Comparison of ENCODE assay signal across 9 mouse cellular contexts in the genomic region with DNA sequence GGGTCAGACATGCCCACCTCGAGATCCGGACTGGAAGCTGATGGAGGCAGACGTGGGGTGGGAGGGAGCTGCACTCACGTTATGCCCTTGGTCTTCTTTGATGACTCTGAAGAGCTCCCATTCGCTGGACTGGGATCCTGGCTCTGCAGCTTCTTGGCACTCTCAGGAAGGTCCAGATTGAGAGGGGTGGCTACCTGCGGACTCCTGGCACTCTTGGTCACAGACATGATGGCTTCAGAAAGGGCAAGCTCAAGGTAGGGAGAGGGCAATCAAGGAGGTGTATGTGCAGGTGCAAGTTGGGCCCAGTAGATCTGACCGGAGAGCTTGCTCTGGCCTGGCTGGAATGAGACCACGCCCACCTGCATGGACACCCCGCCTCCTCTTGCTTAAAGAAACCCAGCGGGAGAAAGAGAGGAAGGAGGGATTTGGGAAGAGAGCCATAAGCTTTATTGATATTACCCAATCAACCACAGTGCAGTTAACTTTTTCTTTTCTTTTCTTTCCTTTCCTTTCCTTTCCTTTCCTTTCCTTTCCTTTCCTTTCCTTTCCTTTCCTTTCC. TPM values are rescaled to one million over a fixed set of nuclear protein-coding genes. Genes with fewer than 3 reads are reported as not detected.
DNase-seq lines count a peak whose midpoint lies in the region; ATAC-seq lines count a peak whose summit lies in the region.
"Had no signal": no experiment of that assay in that cellular context is flagged by ENCODE, and none has a peak within 500 bp of the region (broad histone marks: within the 10 kb centered on the region; RNA-seq: fewer than 3 reads in every experiment).

A gene (minus strand): TSS at position 345 of the 559 bp plus-strand sequence.

- 0 out of 2 replicates have a peak within 1 kb of the TSS, but pooled peaks have one; percentile 4 for H3K4me3 ChIP-seq in heart, embryonic 10.5 days
- no peak within 1 kb of the TSS for H3K4me3 ChIP-seq in heart, embryonic 12.5 days
- peak within 1 kb of the TSS; percentile 22 for H3K4me3 ChIP-seq in heart, embryonic 13.5 days
- H3K4me3 ChIP-seq in lung, embryonic 16.5 days (ENCODE audit: low read length) = no peak within 1 kb of the TSS

- ATAC-seq in heart, embryonic 12.5 days (ENCODE audit: insufficient number of reproducible peaks, low FRiP score) = no peak
- no peak; the same call in 1 of the 2 replicates for ATAC-seq in heart, embryonic 13.5 days (ENCODE audit: extremely low read depth, insufficient number of reproducible peaks, low FRiP score, low TSS enrichment)
- ATAC-seq in lung, embryonic 16.5 days (ENCODE audit: low read depth) = peak; percentile 18; the same call in 1 of the 2 replicates
- ATAC-seq: hindbrain, embryonic 16.5 days had no signal

- H3K4me1 ChIP-seq in heart, embryonic 10.5 days = peaks cover 33% of the 10 kb centered on the region
- H3K4me1 ChIP-seq in heart, embryonic 12.5 days (replicated peaks) = peaks cover 16% of the 10 kb centered on the region
- H3K4me1 ChIP-seq in heart, embryonic 13.5 days = peaks cover 19% of the 10 kb centered on the region
- H3K4me1 ChIP-seq in lung, embryonic 16.5 days (replicated peaks; ENCODE audit: control insufficient read depth, insufficient read depth, low read length) = peaks cover 3% of the 10 kb centered on the region; the same call in 1 of the 2 replicates

- no peaks in the 10 kb centered on the region for H3K9me3 ChIP-seq in heart, embryonic 10.5 days
- no peaks in the 10 kb centered on the region for H3K9me3 ChIP-seq in heart, embryonic 12.5 days (replicated peaks)
- no peaks in the 10 kb centered on the region for H3K9me3 ChIP-seq in heart, embryonic 13.5 days
- H3K9me3 ChIP-seq in lung, embryonic 16.5 days (ENCODE audit: control insufficient read depth, low read length) = no peaks in the 10 kb centered on the region

- no peak within 1 kb of the TSS for H3K9ac ChIP-seq in heart, embryonic 12.5 days
- no peak within 1 kb of the TSS for H3K9ac ChIP-seq in heart, embryonic 13.5 days
- no peak within 1 kb of the TSS for H3K9ac ChIP-seq in lung, embryonic 16.5 days (ENCODE audit: low read length)

- no peak within 1 kb of the TSS for H3K27ac ChIP-seq in heart, embryonic 10.5 days
- no peak within 1 kb of the TSS for H3K27ac ChIP-seq in heart, embryonic 12.5 days (ENCODE audit: poor library complexity, severe bottlenecking)
- H3K27ac ChIP-seq in heart, embryonic 13.5 days (replicated peaks) = no peak within 1 kb of the TSS
- peak within 1 kb of the TSS; percentile 66 for H3K27ac ChIP-seq in lung, embryonic 16.5 days (ENCODE audit: low read length)

- H3K36me3 ChIP-seq in heart, embryonic 10.5 days = no peaks in the 10 kb centered on the region
- no peaks in the 10 kb centered on the region for H3K36me3 ChIP-seq in heart, embryonic 12.5 days
- H3K36me3 ChIP-seq in heart, embryonic 13.5 days = no peaks in the 10 kb centered on the region
- no peaks in the 10 kb centered on the region for H3K36me3 ChIP-seq in lung, embryonic 16.5 days (ENCODE audit: control insufficient read depth, insufficient read depth, low read length)

- 29% methylated on average over 10 of the region's 10 CpGs for WGBS in heart, embryonic 10.5 days
- WGBS in heart, embryonic 12.5 days = 32% methylated on average over 10 of the region's 10 CpGs
- whole genome bisulfite sequencing in heart, embryonic 13.5 days = 41% methylated on average over 10 of the region's 10 CpGs
- 26% methylated on average over 10 of the region's 10 CpGs for WGBS in lung, embryonic 16.5 days

- H3K27me3 ChIP-seq in heart, embryonic 10.5 days (ENCODE audit: insufficient read depth, poor library complexity, severe bottlenecking) = 0 out of 2 replicates have a peak, but pooled peaks cover 12% of the 10 kb centered on the region
- no peaks in the 10 kb centered on the region for H3K27me3 ChIP-seq in heart, embryonic 12.5 days (replicated peaks)
- H3K27me3 ChIP-seq in heart, embryonic 13.5 days (replicated peaks) = no peaks in the 10 kb centered on the region
- no peaks in the 10 kb centered on the region for H3K27me3 ChIP-seq in lung, embryonic 16.5 days (ENCODE audit: control insufficient read depth, insufficient read depth, low read depth, low read length)

- no peak within 1 kb of the TSS for H3K4me2 ChIP-seq in heart, embryonic 12.5 days
- H3K4me2 ChIP-seq in heart, embryonic 13.5 days = peak within 1 kb of the TSS; percentile 34
- peak within 1 kb of the TSS; percentile 15; the same call in 1 of the 2 replicates for H3K4me2 ChIP-seq in lung, embryonic 16.5 days (ENCODE audit: low read depth, low read length)

- DNase-seq in heart, embryonic 10.5 days (ENCODE audit: low spot score) = no peak
- DNase-seq in adrenal gland, adult 8-10 months = no peak
- DNase-seq in testis, postnatal 14 days (ENCODE audit: low spot score) = no peak
- DNase-seq in right cerebral cortex, postnatal 25 days = no peak
- DNase-seq in Muller cell, postnatal 12 days (ENCODE audit: inconsistent ontology term) = no peak

RNA-seq across cellular contexts. Expression of the gene that starts here (rescaled TPM):
- polyA plus RNA-seq in heart, embryonic 10.5 days (2016; fragmentation: Nextera tagmentation; extraction: Ambion mirVana) = 2.2 and 2.8 TPM in 2 replicates
- 2.8 and 3.4 TPM in 2 replicates for polyA plus RNA-seq in heart, embryonic 12.5 days (2016; fragmentation: Nextera tagmentation; extraction: Ambion mirVana)
- total RNA-seq in adrenal gland, adult 8-10 months (2022) = 10 to 100 TPM; 11.2 to 54.4 (median 43.2) TPM
- 2.9 and 4.3 TPM in 2 replicates for polyA plus RNA-seq in heart, embryonic 13.5 days (2015; fragmentation: Nextera tagmentation; extraction: Ambion mirVana)
- polyA plus RNA-seq in lung, embryonic 16.5 days (2015; fragmentation: Nextera tagmentation; extraction: Ambion mirVana) = 8.8 and 9.6 TPM in 2 replicates

Comparison
In these comparisons a context has a peak if more than half of its experiments do, and no peak if none do; other contexts are left out.
1. H3K4me3 ChIP-seq: peak in heart, embryonic 10.5 days (single experiment) and heart, embryonic 13.5 days (single experiment); none in heart, embryonic 12.5 days (single experiment) and lung, embryonic 16.5 days (single experiment).